Mouse (Mus musculus) v-Abl transformed pro-B cells (cell line): ENCODE measurements around the gene Lyst.

ENCODE experiments used
- in situ Hi-C, 2 experiments: fragments of 400-800 bp; cut with MboI; formaldehyde crosslinking; loops; one replicate each; pipeline ENCODE4 v1.15.1; 2025; ENCODE audit not compliant: unreplicated experiment in 2 of 2

The Lyst gene

GRCm38 (mm10) chr13:13818696-13819095 is 228.5 kb downstream of the Lyst start:
- in situ Hi-C loops, result no loop called here

DNA sequence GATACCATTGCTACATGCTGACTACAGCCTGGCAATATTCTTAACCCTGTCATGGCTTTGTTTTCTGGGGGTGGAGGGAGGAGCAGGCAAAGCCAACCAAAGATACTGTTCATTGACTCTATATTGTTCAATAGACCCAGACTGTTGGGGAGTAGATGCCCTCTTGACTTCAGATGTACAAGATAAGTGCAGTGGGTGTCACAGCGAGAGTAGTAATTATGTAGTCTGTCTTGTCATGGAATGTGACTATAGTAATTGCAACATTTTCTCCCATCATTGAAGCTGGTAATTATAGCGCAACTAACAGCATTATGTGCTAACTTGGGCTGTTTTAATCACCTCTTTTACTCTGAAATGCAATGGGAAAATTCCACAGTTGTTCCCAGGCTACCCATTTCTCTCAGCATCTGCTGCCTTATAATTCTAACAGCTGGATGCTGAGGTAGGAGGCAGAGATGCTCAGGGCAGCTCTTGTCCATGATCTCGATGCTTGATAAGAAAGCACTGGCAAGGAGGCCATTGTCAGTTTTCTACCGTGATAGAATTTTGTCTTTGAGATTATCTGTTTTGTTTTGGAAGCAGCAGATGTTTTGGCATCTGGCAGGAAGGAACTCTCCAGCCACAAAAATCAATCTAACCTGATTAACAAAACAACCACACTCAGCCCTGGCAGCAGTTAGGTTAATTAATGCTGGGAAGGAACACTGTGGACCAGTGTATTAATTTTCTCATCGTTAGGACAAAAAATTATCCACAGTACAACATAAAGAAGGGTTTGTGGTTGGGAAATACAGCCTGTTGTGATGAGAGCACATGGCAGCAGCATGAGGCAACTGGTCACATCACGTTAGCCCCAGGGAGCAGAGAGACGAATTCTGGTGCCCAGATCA is 230.3 kb downstream of the Lyst start:
- in situ Hi-C loops, result no loop called here

GRCm38 (mm10) chr13:13824946-13825345 is 234.7 kb downstream of the Lyst start:
- in situ Hi-C loops, result loop anchor here (5.0 to 25.0 kb wide), 4 partner anchors 38 to 1263 kb away; partner anchors contain the start of gene Ero1lb (in 1 of the 2)

DNA sequence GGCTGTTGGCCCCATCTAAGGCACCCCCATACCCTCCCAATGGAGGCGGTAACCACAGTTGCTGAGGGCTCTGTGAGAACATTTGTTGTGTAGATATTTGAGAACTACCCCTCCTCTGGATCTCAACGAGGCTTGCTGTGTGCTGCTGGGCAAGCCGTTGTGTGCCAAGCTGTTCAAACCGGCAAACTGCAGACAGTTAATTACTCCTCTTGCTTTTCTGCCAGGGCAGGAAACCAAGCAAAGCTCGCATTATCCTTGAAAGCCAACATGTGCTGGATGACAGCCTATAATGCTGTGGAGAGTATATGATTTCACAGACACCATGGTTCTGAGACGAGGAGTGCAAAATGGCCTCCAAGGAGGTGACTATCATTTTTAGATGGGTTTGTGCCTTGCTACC is 236.3 kb downstream of the Lyst start:
- in situ Hi-C loops, result loop anchor here (5.0 to 25.0 kb wide), 4 partner anchors 39 to 1264 kb away; partner anchors contain the start of gene Ero1lb (in 1 of the 2)

DNA sequence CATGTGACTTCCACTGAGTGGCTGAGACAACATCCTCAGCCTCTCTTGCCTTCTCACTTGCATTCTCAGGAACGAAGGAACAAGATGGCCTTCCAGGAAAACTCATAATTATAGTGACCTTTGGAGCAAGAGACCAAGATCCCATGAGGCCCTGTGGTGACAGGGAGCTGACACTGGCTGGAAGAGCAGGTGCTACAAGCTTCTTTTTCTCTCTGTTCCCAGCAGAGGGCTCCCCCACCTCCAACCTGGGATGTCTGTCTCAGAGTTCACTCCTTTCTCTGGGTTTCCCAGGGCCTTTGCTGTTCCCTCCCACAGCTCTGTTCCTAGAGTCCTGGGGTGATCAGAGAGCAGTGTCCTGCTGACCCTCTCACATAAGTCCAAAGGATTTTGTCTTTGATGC is 237.9 kb downstream of the Lyst start:
- in situ Hi-C loops, result loop anchor here (5.0 to 25.0 kb wide), 4 partner anchors 39 to 1266 kb away; partner anchors contain the start of gene Ero1lb (in 1 of the 2)
